Mouse (Mus musculus): Measurements from ENCODE around the gene Tlr8. TPM values are rescaled to one million over a fixed set of nuclear protein-coding genes. Genes with fewer than 3 reads are reported as not detected.

Tlr8 gene
- polyA plus RNA-seq, 1 experiment from 2014 or later, result 0.62 TPM

Other genes with a start within 250 kb of the Tlr8 start
- 5,407 TPM in 2 replicates for gene Tmsb4x, start 55.0 kb downstream of the Tlr8 start, polyA plus RNA-seq (2014; fragmentation: Nextera tagmentation; extraction: Ambion mirVana)
- 0.88 and 0.97 TPM in 2 replicates for gene Tlr7, start 66.2 kb upstream of the Tlr8 start, polyA plus RNA-seq (2014; fragmentation: Nextera tagmentation; extraction: Ambion mirVana)
- gene Prps2, start 118.4 kb upstream of the Tlr8 start, polyA plus RNA-seq (2014; fragmentation: Nextera tagmentation; extraction: Ambion mirVana), result 28.6 and 31.0 TPM in 2 replicates